Mouse (Mus musculus) embryonic fibroblast, embryonic 13.5 days (primary cell): ENCODE measurements around the gene Tnfrsf26.

ENCODE experiments used
- CTCF ChIP-seq: IDR thresholded peaks from 2 replicates; pipeline ENCODE4 v1.5.1; 2011; ENCODE audit warnings: mild to moderate bottlenecking, control low read depth, low read length, moderate library complexity, borderline replicate concordance; ENCODE audit not compliant: insufficient read depth
- POLR2A ChIP-seq: IDR thresholded peaks from 2 replicates; pipeline ENCODE4 v1.6.1; 2011; ENCODE audit warnings: low read depth, mild to moderate bottlenecking, control low read depth, low read length, moderate library complexity

DNA sequence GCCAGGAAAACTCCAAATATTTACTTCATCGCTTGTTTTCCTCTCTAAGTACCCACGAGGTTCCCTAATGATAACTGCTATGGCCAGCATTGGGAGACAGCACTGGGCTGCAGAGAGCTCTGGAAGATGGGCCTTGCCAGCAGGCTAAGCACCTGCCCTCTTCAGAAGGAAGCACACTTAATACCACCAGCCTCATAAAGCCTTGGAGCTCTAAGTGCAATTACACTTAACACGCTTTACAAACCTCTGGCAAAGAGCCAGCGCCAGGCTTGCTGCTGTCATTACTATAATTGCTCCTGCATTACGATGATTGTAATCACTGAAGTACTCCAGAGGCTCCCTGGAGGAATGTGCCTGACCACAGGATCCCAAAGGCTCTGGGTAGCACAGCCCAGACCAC is 33.7 kb downstream of the Tnfrsf26 start:
- TF ChIP-seq POLR2A (no peak), CTCF (no peak)
